ENCODE assay signal across 11 mouse cellular contexts in genomic region chr2:135251821-135252315, GRCm38 (mm10).
A peak's percentile ranks its signal among the peaks of the same experiment; 100 is the strongest.
DNase-seq lines count a peak whose midpoint lies in the region; ATAC-seq and TF ChIP-seq lines count a peak whose summit lies in the region.
"Had no signal": no experiment of that assay in that cellular context is flagged by ENCODE, and none has a peak within 500 bp of the region (broad histone marks: within the 10 kb centered on the region; RNA-seq: fewer than 3 reads in every experiment).

No protein-coding gene starts in this region.

- no peak overlapping the region for H3K9ac ChIP-seq in forebrain, embryonic 13.5 days
- no peak overlapping the region for H3K9ac ChIP-seq in forebrain, embryonic 15.5 days (replicated peaks)
- H3K9ac ChIP-seq: embryonic facial prominence, embryonic 12.5 days; intestine, embryonic 15.5 days; stomach, embryonic 15.5 days had no signal

- in situ Hi-C loops in Patski (cut with MboI; ENCODE audit: low pct_unique_long_range_greater_than_20kb) = no loop called here

- CTCF ChIA-PET in Patski (lab: Charles Lee) = interaction anchor here (0.9 kb wide), 2 partner anchors 12 to 20 kb away, joined by 3 read pairs; no protein-coding TSS in a partner anchor

- WGBS in forebrain, embryonic 13.5 days = 88% methylated on average over 3 of the region's 3 CpGs
- 95% methylated on average over 3 of the region's 3 CpGs for WGBS in forebrain, embryonic 15.5 days
- whole genome bisulfite sequencing in thymus, adult 2 months = 94% methylated on average over 3 of the region's 3 CpGs

- 0 out of 2 replicates have a peak, but pooled peaks have one; percentile 30 for ATAC-seq in forebrain, embryonic 13.5 days
- no peak for ATAC-seq in forebrain, embryonic 15.5 days (replicated peaks)
- no peak for ATAC-seq in Patski
- ATAC-seq: intestine, embryonic 15.5 days had no signal

- peak; percentile 61 for TF ChIP-seq CTCF in Patski (IDR thresholded peaks at IDR 0.05)
- no peak for TF ChIP-seq CTCF in thymus, adult 2 months (IDR thresholded peaks at IDR 0.05; ENCODE audit: borderline replicate concordance, control insufficient read depth, extremely low read depth, insufficient read depth, low read length, poor library complexity)

- POLR2A ChIA-PET in Patski (lab: Charles Lee) = no interaction called here

- no peak overlapping the region for H3K27ac ChIP-seq in forebrain, embryonic 13.5 days
- H3K27ac ChIP-seq in forebrain, embryonic 15.5 days (replicated peaks) = no peak overlapping the region
- H3K27ac ChIP-seq in thymus, adult 2 months (ENCODE audit: control insufficient read depth, insufficient read depth, low read length) = no peak overlapping the region
- H3K27ac ChIP-seq: embryonic facial prominence, embryonic 12.5 days; intestine, embryonic 15.5 days; stomach, embryonic 15.5 days had no signal

- intact Hi-C loops in left cerebral cortex, postnatal 4 days (cut with DNase I) = no loop called here

- H3K36me3 ChIP-seq in forebrain, embryonic 13.5 days (ENCODE audit: poor library complexity, severe bottlenecking) = no peaks in the 10 kb centered on the region
- H3K36me3 ChIP-seq in forebrain, embryonic 15.5 days = no peaks in the 10 kb centered on the region
- no peaks in the 10 kb centered on the region for H3K36me3 ChIP-seq in thymus, adult 2 months (ENCODE audit: control insufficient read depth, insufficient read depth, low read length)
- H3K36me3 ChIP-seq: embryonic facial prominence, embryonic 12.5 days; intestine, embryonic 15.5 days; stomach, embryonic 15.5 days had no signal

- no peak overlapping the region for H3K4me2 ChIP-seq in forebrain, embryonic 13.5 days
- no peak overlapping the region for H3K4me2 ChIP-seq in forebrain, embryonic 15.5 days (replicated peaks)
- H3K4me2 ChIP-seq: embryonic facial prominence, embryonic 12.5 days; intestine, embryonic 15.5 days; stomach, embryonic 15.5 days had no signal

- H3K9me3 ChIP-seq in forebrain, embryonic 13.5 days (replicated peaks) = no peaks in the 10 kb centered on the region
- no peaks in the 10 kb centered on the region for H3K9me3 ChIP-seq in forebrain, embryonic 15.5 days
- H3K9me3 ChIP-seq: embryonic facial prominence, embryonic 12.5 days; intestine, embryonic 15.5 days; stomach, embryonic 15.5 days had no signal

- no peaks in the 10 kb centered on the region for H3K27me3 ChIP-seq in forebrain, embryonic 13.5 days
- no peaks in the 10 kb centered on the region for H3K27me3 ChIP-seq in forebrain, embryonic 15.5 days
- H3K27me3 ChIP-seq in Patski = peaks cover 10% of the 10 kb centered on the region
- H3K27me3 ChIP-seq in thymus, adult 2 months (ENCODE audit: control insufficient read depth, insufficient read depth, low read length) = no peaks in the 10 kb centered on the region
- H3K27me3 ChIP-seq: embryonic facial prominence, embryonic 12.5 days; intestine, embryonic 15.5 days; stomach, embryonic 15.5 days had no signal

- TF ChIP-seq POLR2A in thymus, adult 2 months (IDR thresholded peaks at IDR 0.05; ENCODE audit: control insufficient read depth, extremely low read depth, insufficient read depth, low read length, poor library complexity) = no peak

- H3K4me1 ChIP-seq in forebrain, embryonic 13.5 days = no peaks in the 10 kb centered on the region
- H3K4me1 ChIP-seq in forebrain, embryonic 15.5 days = no peaks in the 10 kb centered on the region
- H3K4me1 ChIP-seq in thymus, adult 2 months (replicated peaks; ENCODE audit: control insufficient read depth, insufficient read depth, low read length) = no peaks in the 10 kb centered on the region
- H3K4me1 ChIP-seq: embryonic facial prominence, embryonic 12.5 days; intestine, embryonic 15.5 days; stomach, embryonic 15.5 days had no signal

- no peak overlapping the region for H3K4me3 ChIP-seq in forebrain, embryonic 13.5 days
- no peak overlapping the region for H3K4me3 ChIP-seq in forebrain, embryonic 15.5 days
- H3K4me3 ChIP-seq in thymus, adult 2 months (ENCODE audit: control insufficient read depth, insufficient read depth, low read length) = no peak overlapping the region
- H3K4me3 ChIP-seq: embryonic facial prominence, embryonic 12.5 days; intestine, embryonic 15.5 days; stomach, embryonic 15.5 days had no signal

- DNase-seq in left cerebral cortex, postnatal 4 days = peak; percentile 2
- DNase-seq in left cerebral cortex, adult 11 months (ENCODE audit: low spot score) = no peak
- no peak for DNase-seq in Patski (ENCODE audit: low read depth, low spot score)
- DNase-seq in cerebellum, postnatal 25 days = peak; percentile 5 to 27
- DNase-seq in thymus, adult 2 months = no peak
- DNase-seq in layer of hippocampus, adult 9-10 months (ENCODE audit: low spot score) = no peak

Comparison
In these comparisons a context has a peak if more than half of its experiments do, and no peak if none do; other contexts are left out.
1. DNase-seq: peak in left cerebral cortex, postnatal 4 days (single experiment) and cerebellum, postnatal 25 days (2 of 2); none in left cerebral cortex, adult 11 months (single experiment), Patski (single experiment), thymus, adult 2 months (single experiment) and layer of hippocampus, adult 9-10 months (single experiment).